Mouse (Mus musculus) lung, postnatal 0 days (tissue): ENCODE measurements around the gene Spata16. TPM values are rescaled to one million over a fixed set of nuclear protein-coding genes. Genes with fewer than 3 reads are reported as not detected.

Experiments
- ATAC-seq: fragments of 200-750 bp; cut with Nextera tagmentation; 2 replicates; pipeline ENCODE4 v1.8.0; 2017; ENCODE audit warnings: moderate library complexity
- DNase-seq: peaks from one replicate; pipeline ENCODE4 v3.0.0-alpha.2; 2016; ENCODE audit warnings: low spot score
- H3K27ac ChIP-seq: fragments of 300-500 bp; sonication (generic); 2 replicates; pipeline ENCODE4 v1.5.1; 2014; ENCODE audit warnings: antibody characterized with exemption, mild to moderate bottlenecking, low read length, mixed read lengths
- H3K27me3 ChIP-seq: fragments of 300-500 bp; sonication (generic); replicated peaks from 2 replicates; pipeline ENCODE4 v1.6.1; 2014; ENCODE audit warnings: low read length, mixed read lengths; ENCODE audit not compliant: insufficient read depth
- H3K36me3 ChIP-seq: fragments of 300-500 bp; sonication (generic); 2 replicates; pipeline ENCODE4 v1.6.1; 2014; ENCODE audit warnings: low read length, mixed read lengths; ENCODE audit not compliant: insufficient read depth
- H3K4me1 ChIP-seq: fragments of 300-500 bp; sonication (generic); 2 replicates; pipeline ENCODE4 v1.6.1; 2014; ENCODE audit warnings: antibody characterized with exemption, low read depth, low read length, mixed read lengths; ENCODE audit not compliant: insufficient read depth
- H3K4me2 ChIP-seq: fragments of 300-500 bp; sonication (generic); replicated peaks from 2 replicates; pipeline ENCODE4 v1.6.1; 2014; ENCODE audit warnings: low read depth, mild to moderate bottlenecking, low read length, moderate library complexity, mixed read lengths
- H3K4me3 ChIP-seq: fragments of 300-500 bp; sonication (generic); 2 replicates; pipeline ENCODE4 v1.5.1; 2014; ENCODE audit warnings: low read depth, low read length
- H3K9ac ChIP-seq: fragments of 300-500 bp; sonication (generic); replicated peaks from 2 replicates; pipeline ENCODE4 v1.6.1; 2014; ENCODE audit warnings: low read depth, mild to moderate bottlenecking
- H3K9me3 ChIP-seq: fragments of 300-500 bp; sonication (generic); 2 replicates; pipeline ENCODE4 v1.6.1; 2016; ENCODE audit warnings: low read length, mixed read lengths
- CTCF ChIP-seq: IDR thresholded peaks from 2 replicates; pipeline ENCODE4 v1.5.1; 2016; ENCODE audit warnings: antibody characterized with exemption, mild to moderate bottlenecking
- EP300 ChIP-seq: IDR thresholded peaks from 2 replicates; pipeline ENCODE4 v1.6.1; 2016; ENCODE audit warnings: antibody characterized with exemption, mild to moderate bottlenecking, control low read depth
- WGBS: fragments of 180-500 bp; shearing (Covaris S2); extraction: QIAGEN DNeasy Blood & Tissue Kit; methylation state at CpG from one replicate; pipeline ENCODE4 v1.1.7; 2014; 5-methylcytosine and 5-hydroxymethylcytosine counted together
- polyA plus RNA-seq: library from polyadenylated mRNA; unstranded; fragments of >200 nt; fragmentation: Nextera tagmentation; extraction: Ambion mirVana; gene quantifications from 2 replicates; pipeline ENCODE4 v1.2.1, GENCODE M21; 2015

Spata16 gene
- polyA plus RNA-seq, 1 experiment from 2014 or later = not detected

- H3K4me1 ChIP-seq = no peaks in the 10 kb centered on the region
- WGBS = 51% methylated on average over 5 of the region's 5 CpGs
- H3K27me3 ChIP-seq = no peaks in the 10 kb centered on the region
- H3K4me2 ChIP-seq = no peak overlapping the region
- no peaks in the 10 kb centered on the region for H3K36me3 ChIP-seq
- H3K9me3 ChIP-seq = no peaks in the 10 kb centered on the region
- ATAC-seq (no peak), DNase-seq (no peak)
- H3K27ac ChIP-seq = no peak overlapping the region
- no peak overlapping the region for H3K9ac ChIP-seq
- no peak overlapping the region for H3K4me3 ChIP-seq
- TF ChIP-seq CTCF (no peak), EP300 (no peak)
Observed at GRCm38 (mm10) chr3:26819398-26819797, 182.0 kb downstream of the Spata16 start.

- no peak for ATAC-seq
- Histone ChIP-seq H3K9me3 (no peaks in the 10 kb centered on the region), H3K4me3 (no peak overlapping the region), H3K27ac (no peak overlapping the region), H3K4me1 (no peaks in the 10 kb centered on the region), H3K36me3 (no peaks in the 10 kb centered on the region), H3K9ac (no peak overlapping the region), H3K27me3 (no peaks in the 10 kb centered on the region), H3K4me2 (no peak overlapping the region)
- TF ChIP-seq CTCF = no peak
- no peak for TF ChIP-seq EP300
- DNase-seq = no peak
- 45% methylated on average over 7 of the region's 7 CpGs for WGBS
Observed at GRCm38 (mm10) chr3:26826958-26827839, 189.8 kb downstream of the Spata16 start.

GRCm38 (mm10) chr3:26832954-26833353 is 195.5 kb downstream of the Spata16 start:
- Histone ChIP-seq H3K4me3 (no peak overlapping the region), H3K4me2 (no peak overlapping the region), H3K4me1 (no peaks in the 10 kb centered on the region), H3K9me3 (no peaks in the 10 kb centered on the region), H3K9ac (no peak overlapping the region), H3K27me3 (no peaks in the 10 kb centered on the region), H3K27ac (no peak overlapping the region), H3K36me3 (no peaks in the 10 kb centered on the region)
- no peak for TF ChIP-seq EP300
- TF ChIP-seq CTCF = no peak
- DNase-seq (no peak), ATAC-seq (no peak)
- WGBS = 51% methylated on average over 4 of the region's 5 CpGs

GRCm38 (mm10) chr3:26834178-26835050 is 197.0 kb downstream of the Spata16 start:
- Histone ChIP-seq H3K27ac (no peak overlapping the region), H3K4me2 (no peak overlapping the region), H3K4me1 (no peaks in the 10 kb centered on the region), H3K27me3 (no peaks in the 10 kb centered on the region), H3K9me3 (no peaks in the 10 kb centered on the region), H3K9ac (no peak overlapping the region), H3K4me3 (no peak overlapping the region), H3K36me3 (no peaks in the 10 kb centered on the region)
- 69% methylated on average over 21 of the region's 21 CpGs for WGBS
- TF ChIP-seq CTCF (peak; percentile 50), EP300 (no peak)
- ATAC-seq (no peak), DNase-seq (no peak)

DNA sequence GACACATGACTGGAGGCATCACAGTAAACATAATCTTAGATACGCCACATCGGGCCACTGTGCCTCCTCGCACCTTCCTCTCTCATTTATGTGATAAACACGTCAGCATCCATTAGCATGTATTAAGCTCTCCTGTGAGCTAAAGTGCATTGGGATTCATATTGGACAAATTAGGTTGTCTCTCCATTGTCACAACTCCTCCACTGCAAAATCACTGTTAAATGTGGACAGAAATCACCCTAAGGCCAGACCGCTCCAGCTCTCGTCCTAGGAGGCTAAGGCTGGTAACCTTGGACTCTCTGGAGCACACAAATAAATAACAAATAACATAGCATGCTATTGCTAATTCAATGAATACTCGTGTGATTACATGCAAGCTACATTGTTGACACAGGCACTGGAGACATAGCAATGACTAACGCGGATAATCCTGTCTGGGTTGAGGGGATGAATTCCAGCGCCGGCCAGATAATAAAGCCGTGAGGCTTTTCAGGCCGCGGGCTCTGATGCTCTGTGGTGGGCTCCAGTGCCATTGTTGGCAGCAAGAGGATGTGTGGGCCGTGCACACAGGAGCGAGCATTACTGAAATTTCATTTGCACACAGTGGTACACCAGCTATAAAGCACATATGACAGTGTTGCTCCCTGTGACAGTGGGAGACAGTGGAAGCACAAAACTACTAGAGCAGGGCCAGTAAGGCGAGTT is 197.8 kb downstream of the Spata16 start:
- H3K36me3 ChIP-seq = no peaks in the 10 kb centered on the region
- 84% methylated on average over 17 of the region's 17 CpGs for WGBS

GRCm38 (mm10) chr3:26845041-26845440 is 207.6 kb downstream of the Spata16 start:
- H3K4me2 ChIP-seq = no peak overlapping the region
- no peak overlapping the region for H3K9ac ChIP-seq
- no peak overlapping the region for H3K27ac ChIP-seq
- WGBS = 77% methylated on average over 3 of the region's 3 CpGs
- H3K4me1 ChIP-seq = no peaks in the 10 kb centered on the region
- TF ChIP-seq CTCF (no peak), EP300 (no peak)
- H3K36me3 ChIP-seq = no peaks in the 10 kb centered on the region
- no peaks in the 10 kb centered on the region for H3K9me3 ChIP-seq
- no peak for ATAC-seq
- no peaks in the 10 kb centered on the region for H3K27me3 ChIP-seq
- no peak for DNase-seq
- no peak overlapping the region for H3K4me3 ChIP-seq

More for the DNA sequence above, 197.8 kb downstream of the Spata16 start:
- no peaks in the 10 kb centered on the region for H3K4me1 ChIP-seq
- H3K9me3 ChIP-seq = no peaks in the 10 kb centered on the region
- no peak for TF ChIP-seq CTCF
- TF ChIP-seq EP300 = no peak
- ATAC-seq (no peak), DNase-seq (no peak)
- H3K27me3 ChIP-seq = no peaks in the 10 kb centered on the region
- no peak overlapping the region for H3K9ac ChIP-seq
- no peak overlapping the region for H3K27ac ChIP-seq
- H3K4me2 ChIP-seq = no peak overlapping the region
- H3K4me3 ChIP-seq = no peak overlapping the region
